Mouse (Mus musculus) limb, embryonic 14.5 days (tissue): ENCODE data around the gene Zfp853. TPM values are rescaled to one million over a fixed set of nuclear protein-coding genes. Genes with fewer than 3 reads are reported as not detected.
A peak's percentile ranks its signal among the peaks of the same experiment; 100 is the strongest.

Experiments used
- ATAC-seq: fragments of 200-750 bp; cut with Nextera tagmentation; 2 replicates; pipeline ENCODE4 v1.8.0; 2017; ENCODE audit warnings: low read depth, moderate number of reproducible peaks, moderate TSS enrichment; ENCODE audit not compliant: low FRiP score
- DNase-seq: peaks from one replicate; pipeline ENCODE4 v3.0.0-alpha.2; 2015; ENCODE audit warnings: low spot score
- H3K27ac ChIP-seq: fragments of 300-500 bp; sonication (generic); replicated peaks from 2 replicates; pipeline ENCODE4 v1.5.1; 2014; ENCODE audit warnings: low read depth, mild to moderate bottlenecking, low read length, moderate library complexity, mixed read lengths
- H3K27me3 ChIP-seq: fragments of 300-500 bp; sonication (generic); 2 replicates; pipeline ENCODE4 v1.6.1; 2014; ENCODE audit warnings: low read length, mixed read lengths; ENCODE audit not compliant: control insufficient read depth, insufficient read depth
- H3K36me3 ChIP-seq: fragments of 300-500 bp; sonication (generic); 2 replicates; pipeline ENCODE4 v1.6.1; 2014; ENCODE audit warnings: mild to moderate bottlenecking, low read length, moderate library complexity, mixed read lengths; ENCODE audit not compliant: control insufficient read depth, insufficient read depth
- H3K4me1 ChIP-seq: fragments of 300-500 bp; sonication (generic); 2 replicates; pipeline ENCODE4 v1.6.1; 2014; ENCODE audit warnings: antibody characterized with exemption, low read length, mixed read lengths; ENCODE audit not compliant: control insufficient read depth, insufficient read depth
- H3K4me2 ChIP-seq: fragments of 300-500 bp; sonication (generic); replicated peaks from 2 replicates; pipeline ENCODE4 v1.6.1; 2014; ENCODE audit warnings: low read depth, mild to moderate bottlenecking, low read length, moderate library complexity; ENCODE audit not compliant: severe bottlenecking
- H3K4me3 ChIP-seq: fragments of 300-500 bp; sonication (generic); replicated peaks from 2 replicates; pipeline ENCODE4 v1.5.1; 2014; ENCODE audit warnings: low read length
- H3K9ac ChIP-seq: fragments of 300-500 bp; sonication (generic); 2 replicates; pipeline ENCODE4 v1.6.1; 2014; ENCODE audit warnings: mild to moderate bottlenecking, low read depth, low read length, moderate library complexity; ENCODE audit not compliant: severe bottlenecking
- H3K9me3 ChIP-seq: fragments of 300-500 bp; sonication (generic); 2 replicates; pipeline ENCODE4 v1.6.1; 2016; ENCODE audit warnings: low read length; ENCODE audit not compliant: control insufficient read depth
- POLR2A ChIP-seq: fragments of 200-500 bp; IDR thresholded peaks from 2 replicates; pipeline ENCODE4 v1.8.0; 2012; ENCODE audit warnings: inconsistent platforms, mild to moderate bottlenecking, moderate library complexity, borderline replicate concordance; ENCODE audit not compliant: insufficient read depth, insufficient read length; ENCODE audit errors: extremely low read depth
- WGBS: fragments of 180-500 bp; shearing (Covaris S2); extraction: QIAGEN DNeasy Blood & Tissue Kit; methylation state at CpG from one replicate; pipeline ENCODE4 v1.1.7; 2014; 5-methylcytosine and 5-hydroxymethylcytosine counted together
- polyA plus RNA-seq, 2 experiments: library from polyadenylated mRNA; depleted of rRNA in 1 of 2; stranded (reverse) in 1 of 2; unstranded in 1 of 2; fragments of >200 nt; fragmentation: Nextera tagmentation in 1 of 2; extraction: Ambion mirVana in 1 of 2; gene quantifications; 2 replicates each; pipeline versions ENCODE4 v1.2.1 to v1.2.3; 2012 to 2014

Zfp853 gene
- polyA plus RNA-seq, 2 experiments: 0.26 to 9.1 TPM

GRCm38 (mm10) chr5:143265409-143265808 is 28.0 kb downstream of the Zfp853 start:
- Histone ChIP-seq H3K27ac (no peak overlapping the region), H3K4me3 (no peak overlapping the region), H3K9ac (no peak overlapping the region), H3K36me3 (peaks cover 33% of the 10 kb centered on the region), H3K4me1 (peaks cover 9% of the 10 kb centered on the region), H3K9me3 (no peaks in the 10 kb centered on the region), H3K27me3 (no peaks in the 10 kb centered on the region), H3K4me2 (no peak overlapping the region)
- ATAC-seq: no peak
- WGBS: 48% methylated on average over 1 of the region's 1 CpGs
- DNase-seq: no peak
- no peak for TF ChIP-seq POLR2A

GRCm38 (mm10) chr5:143264689-143265088 is 28.7 kb downstream of the Zfp853 start:
- peaks cover 6% of the 10 kb centered on the region; the same call in 1 of the 2 replicates for H3K4me1 ChIP-seq
- ATAC-seq: no peak
- no peak for TF ChIP-seq POLR2A
- H3K9me3 ChIP-seq: no peaks in the 10 kb centered on the region
- no peaks in the 10 kb centered on the region for H3K27me3 ChIP-seq
- 96% methylated on average over 10 of the region's 10 CpGs for WGBS
- no peak overlapping the region for H3K27ac ChIP-seq
- H3K4me3 ChIP-seq: no peak overlapping the region
- peaks cover 34% of the 10 kb centered on the region for H3K36me3 ChIP-seq
- no peak for DNase-seq
- H3K9ac ChIP-seq: no peak overlapping the region
- H3K4me2 ChIP-seq: no peak overlapping the region

DNA sequence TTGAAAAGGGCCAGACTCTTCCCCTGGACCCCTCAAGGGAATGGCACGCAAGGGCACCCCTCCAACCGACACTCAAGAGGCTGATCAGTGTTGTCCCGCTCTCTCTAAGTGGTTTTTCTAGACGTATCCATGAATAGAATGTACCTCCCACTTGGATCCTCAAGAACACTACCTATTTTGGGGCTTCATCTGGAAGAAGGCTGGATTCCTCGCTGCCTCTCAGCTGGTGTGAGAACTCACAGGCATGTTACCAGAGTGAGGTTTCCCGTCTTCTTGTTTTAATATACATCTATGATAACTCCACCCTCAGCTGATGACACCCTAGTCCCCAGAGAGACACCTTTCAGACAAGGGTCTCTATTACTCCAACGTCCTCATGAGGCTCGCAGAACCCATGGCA is 31.8 kb downstream of the Zfp853 start:
- H3K4me1 ChIP-seq: no peaks in the 10 kb centered on the region
- H3K27me3 ChIP-seq: peaks cover 16% of the 10 kb centered on the region
- H3K36me3 ChIP-seq: peaks cover 52% of the 10 kb centered on the region
- no peak overlapping the region for H3K4me2 ChIP-seq
- TF ChIP-seq POLR2A: no peak
- ATAC-seq: no peak
- no peaks in the 10 kb centered on the region for H3K9me3 ChIP-seq
- no peak overlapping the region for H3K4me3 ChIP-seq
- H3K9ac ChIP-seq: no peak overlapping the region
- H3K27ac ChIP-seq: no peak overlapping the region
- no peak for DNase-seq
- WGBS: 93% methylated on average over 8 of the region's 8 CpGs

- ATAC-seq (no peak), DNase-seq (no peak)
- Histone ChIP-seq H3K9ac (no peak overlapping the region), H3K36me3 (peaks cover 75% of the 10 kb centered on the region), H3K4me1 (peaks cover 13% of the 10 kb centered on the region), H3K4me2 (no peak overlapping the region), H3K27me3 (peaks cover 67% of the 10 kb centered on the region), H3K9me3 (no peaks in the 10 kb centered on the region), H3K4me3 (no peak overlapping the region), H3K27ac (no peak overlapping the region)
- TF ChIP-seq POLR2A: no peak
- WGBS: 83% methylated on average over 5 of the region's 5 CpGs
These were observed 37.6 kb downstream of the Zfp853 start for GRCm38 (mm10) chr5:143255802-143256201.

DNA sequence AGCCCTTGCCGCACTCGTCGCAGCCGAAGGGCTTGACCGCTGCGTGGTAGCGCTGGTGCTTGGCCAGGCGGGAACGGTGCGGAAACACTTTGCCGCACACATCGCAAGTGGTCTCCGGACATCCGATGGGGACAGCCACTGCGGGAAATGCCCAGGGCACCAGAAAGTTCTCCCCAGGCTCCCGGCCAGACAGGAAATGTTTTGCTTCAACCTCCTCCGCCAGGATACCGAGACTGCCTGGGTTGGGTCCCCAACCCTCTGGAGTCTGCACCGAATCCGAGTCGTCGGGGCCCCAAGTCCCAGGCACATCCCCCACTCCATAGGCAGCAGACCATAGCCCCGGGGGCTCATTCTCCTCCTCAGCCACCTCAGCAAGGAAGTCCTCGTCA is 38.3 kb downstream of the Zfp853 start:
- Histone ChIP-seq H3K4me1 (peaks cover 13% of the 10 kb centered on the region), H3K27ac (no peak overlapping the region), H3K4me3 (peak overlapping the region; percentile 41; the same call in 1 of the 2 replicates), H3K36me3 (peaks cover 69% of the 10 kb centered on the region), H3K9ac (no peak overlapping the region), H3K27me3 (peaks cover 67% of the 10 kb centered on the region), H3K4me2 (no peak overlapping the region), H3K9me3 (no peaks in the 10 kb centered on the region)
- ATAC-seq (no peak), DNase-seq (no peak)
- no peak for TF ChIP-seq POLR2A
- 32% methylated on average over 16 of the region's 24 CpGs for WGBS
